Mouse (Mus musculus) CH12.LX (cell line): ENCODE data around the gene Zfyve28. TPM values are rescaled to one million over a fixed set of nuclear protein-coding genes. Genes with fewer than 3 reads are reported as not detected.

Source experiments
- DNase-seq: peaks from one replicate; pipeline ENCODE4 v3.0.0-alpha.2; 2013; ENCODE audit errors: extremely low read depth
- H3K27ac ChIP-seq: 2 replicates; pipeline ENCODE4 v1.5.1; 2012; ENCODE audit warnings: low read depth, mild to moderate bottlenecking, control low read depth, moderate library complexity; ENCODE audit not compliant: insufficient read depth
- H3K27me3 ChIP-seq: replicated peaks from 2 replicates; pipeline ENCODE3; 2012; ENCODE audit warnings: inconsistent platforms
- H3K36me3 ChIP-seq, 2 experiments: replicated peaks in 1 of 2; 2 replicates each; pipeline versions ENCODE3 to v1.6.1; 2012; ENCODE audit warnings: inconsistent platforms in 1 of 2, low read length in 1 of 2, mild to moderate bottlenecking in 1 of 2, mixed read lengths in 1 of 2, moderate library complexity in 1 of 2; ENCODE audit not compliant: control insufficient read depth in 1 of 2, insufficient read depth in 1 of 2
- H3K4me1 ChIP-seq, 2 experiments: 2 replicates each; pipeline ENCODE4 v1.6.1; 2012; ENCODE audit warnings: inconsistent platforms in 1 of 2, moderate library complexity in 1 of 2; ENCODE audit not compliant: insufficient read depth in 2 of 2, control insufficient read depth in 1 of 2
- H3K4me2 ChIP-seq: 2 replicates; pipeline ENCODE4 v1.6.1; 2012; ENCODE audit warnings: low read depth, mild to moderate bottlenecking, control low read depth; ENCODE audit not compliant: poor library complexity, insufficient read depth, severe bottlenecking
- H3K4me3 ChIP-seq, 3 experiments: fragments of 150-350 bp in 1 of 3; sonication (generic) in 1 of 3; replicated peaks in 1 of 3; 2 replicates each; pipeline versions ENCODE3 to v1.5.1; 2011 to 2012; ENCODE audit warnings: low read depth in 2 of 3, low read length in 2 of 3, mild to moderate bottlenecking in 2 of 3, moderate library complexity in 2 of 3, control low read depth in 1 of 3, improper control_type of control experiment in 1 of 3, inconsistent platforms in 1 of 3, mixed read lengths in 1 of 3; ENCODE audit not compliant: poor library complexity in 1 of 3
- H3K79me2 ChIP-seq: replicated peaks from 2 replicates; pipeline ENCODE4 v1.6.1; 2012; ENCODE audit warnings: mild to moderate bottlenecking, moderate library complexity; ENCODE audit not compliant: control insufficient read depth, poor library complexity, insufficient read depth, severe bottlenecking; ENCODE audit errors: extremely low read depth
- H3K9ac ChIP-seq: 2 replicates; pipeline ENCODE4 v1.6.1; 2012; ENCODE audit warnings: low read depth, mild to moderate bottlenecking, control low read depth, moderate library complexity; ENCODE audit not compliant: insufficient read depth
- H3K9me3 ChIP-seq: replicated peaks from 2 replicates; pipeline ENCODE3; 2012; ENCODE audit warnings: low read length, inconsistent platforms, mixed read lengths
- CTCF ChIP-seq, 2 experiments: IDR thresholded peaks in 1 of 2; conservative IDR thresholded peaks in 1 of 2; 2 replicates each; pipeline ENCODE4 v1.5.1; 2011 to 2012; ENCODE audit warnings: low read depth in 2 of 2, low read length in 2 of 2, improper control_type of control experiment in 1 of 2, inconsistent platforms in 1 of 2, mild to moderate bottlenecking in 1 of 2, moderate library complexity in 1 of 2
- E2F4 ChIP-seq: IDR thresholded peaks from 2 replicates; pipeline ENCODE4 v1.6.1; 2011; ENCODE audit warnings: low read depth, low read length, improper control_type of control experiment; ENCODE audit not compliant: insufficient replicate concordance
- ETS1 ChIP-seq: conservative IDR thresholded peaks from 2 replicates; pipeline ENCODE4 v1.6.1; 2012; ENCODE audit warnings: low read depth, mild to moderate bottlenecking, inconsistent platforms, low read length, improper control_type of control experiment, moderate library complexity
- GABPA ChIP-seq: IDR thresholded peaks from 2 replicates; pipeline ENCODE4 v1.6.1; 2012; ENCODE audit warnings: low read depth, low read length, improper control_type of control experiment, inconsistent platforms; ENCODE audit not compliant: insufficient replicate concordance
- HCFC1 ChIP-seq: IDR thresholded peaks from 2 replicates; pipeline ENCODE4 v1.6.1; 2012; ENCODE audit warnings: low read depth, mild to moderate bottlenecking, inconsistent platforms, low read length, improper control_type of control experiment
- IRF4 ChIP-seq: IDR thresholded peaks from 2 replicates; pipeline ENCODE4 v1.6.1; 2014; ENCODE audit warnings: low read depth, mild to moderate bottlenecking, inconsistent platforms, low read length, improper control_type of control experiment
- JUN ChIP-seq: IDR thresholded peaks from 2 replicates; pipeline ENCODE4 v1.6.1; 2011; ENCODE audit warnings: low read depth, mild to moderate bottlenecking, low read length, improper control_type of control experiment, moderate library complexity; ENCODE audit not compliant: insufficient read depth
- KAT2A ChIP-seq: IDR thresholded peaks from 2 replicates; pipeline ENCODE4 v1.6.1; 2012; ENCODE audit warnings: low read length, improper control_type of control experiment, inconsistent platforms; ENCODE audit not compliant: insufficient replicate concordance
- MAFK ChIP-seq: IDR thresholded peaks from 2 replicates; pipeline ENCODE4 v1.6.1; 2011; ENCODE audit warnings: low read length, improper control_type of control experiment; ENCODE audit not compliant: insufficient replicate concordance
- MAX ChIP-seq: IDR thresholded peaks from 2 replicates; pipeline ENCODE4 v1.6.1; 2011; ENCODE audit warnings: low read length, improper control_type of control experiment
- MEF2A ChIP-seq: IDR thresholded peaks from 2 replicates; pipeline ENCODE4 v1.6.1; 2014; ENCODE audit warnings: low read depth, mild to moderate bottlenecking, inconsistent platforms, low read length, improper control_type of control experiment, borderline replicate concordance
- MXI1 ChIP-seq: IDR thresholded peaks from 2 replicates; pipeline ENCODE4 v1.6.1; 2011; ENCODE audit warnings: mild to moderate bottlenecking, low read depth, low read length, improper control_type of control experiment
- NELFE ChIP-seq: IDR thresholded peaks from 2 replicates; pipeline ENCODE4 v1.6.1; 2011; ENCODE audit warnings: low read depth, low read length, improper control_type of control experiment
- POLR2A ChIP-seq: IDR thresholded peaks from 2 replicates; pipeline ENCODE4 v1.6.1; 2011; ENCODE audit warnings: low read depth, mild to moderate bottlenecking, improper control_type of control experiment, low read length
- RAD21 ChIP-seq: IDR thresholded peaks from 2 replicates; pipeline ENCODE4 v1.6.1; 2011; ENCODE audit warnings: low read depth, mild to moderate bottlenecking, low read length, improper control_type of control experiment, moderate library complexity
- RCOR1 ChIP-seq: conservative IDR thresholded peaks from 2 replicates; pipeline ENCODE4 v1.6.1; 2012; ENCODE audit warnings: low read depth, mild to moderate bottlenecking, inconsistent platforms, low read length, improper control_type of control experiment
- SIN3A ChIP-seq: IDR thresholded peaks from 2 replicates; pipeline ENCODE4 v1.6.1; 2012; ENCODE audit warnings: low read length, improper control_type of control experiment, inconsistent platforms
- SMC3 ChIP-seq: IDR thresholded peaks from 2 replicates; pipeline ENCODE4 v1.6.1; 2011; ENCODE audit warnings: low read depth, low read length, improper control_type of control experiment
- TBP ChIP-seq: conservative IDR thresholded peaks from 2 replicates; pipeline ENCODE4 v1.6.1; 2011; ENCODE audit warnings: low read depth, low read length, improper control_type of control experiment
- UBTF ChIP-seq: IDR thresholded peaks from 2 replicates; pipeline ENCODE4 v1.6.1; 2012; ENCODE audit warnings: low read depth, mild to moderate bottlenecking, inconsistent platforms, low read length, improper control_type of control experiment, moderate library complexity
- USF2 ChIP-seq: conservative IDR thresholded peaks from 2 replicates; pipeline ENCODE4 v1.6.1; 2011; ENCODE audit warnings: low read depth, low read length, improper control_type of control experiment
- ZC3H11A ChIP-seq: IDR thresholded peaks from 2 replicates; pipeline ENCODE4 v1.6.1; 2012; ENCODE audit warnings: low read depth, mild to moderate bottlenecking, inconsistent platforms, low read length, improper control_type of control experiment
- ZKSCAN1 ChIP-seq: IDR thresholded peaks from 2 replicates; pipeline ENCODE4 v1.6.1; 2012; ENCODE audit warnings: low read depth, inconsistent platforms, low read length, improper control_type of control experiment, borderline replicate concordance
- ZMIZ1 ChIP-seq: IDR thresholded peaks from 2 replicates; pipeline ENCODE4 v1.6.1; 2012; ENCODE audit warnings: low read depth, mild to moderate bottlenecking, inconsistent platforms, low read length, improper control_type of control experiment
- ZNF384 ChIP-seq: IDR thresholded peaks from 2 replicates; pipeline ENCODE4 v1.6.1; 2012; ENCODE audit warnings: low read depth, low read length, improper control_type of control experiment, inconsistent platforms
- dilution Hi-C: fragments of 300-500 bp; cut with MboI; formaldehyde crosslinking; loops from 2 replicates; pipeline ENCODE4 v1.14.3; 2020; ENCODE audit warnings: low sequenced_read_pairs; ENCODE audit not compliant: extremely low pct_unique_long_range_greater_than_20kb, extremely low pct_ligation_motif_present
- in situ Hi-C: fragments of 300-500 bp; cut with MboI; formaldehyde crosslinking; loops from 3 replicates; pipeline ENCODE4 v1.14.3; 2019; ENCODE audit warnings: low sequenced_read_pairs, low pct_ligation_motif_present, low pct_unique_long_range_greater_than_20kb, mixed read lengths
- polyA plus RNA-seq: library from polyadenylated mRNA; unstranded; fragments of >175 nt; gene quantifications from 2 replicates; pipeline ENCODE4 v1.2.1, GENCODE M21; 2012; ENCODE audit warnings: low read depth; ENCODE audit not compliant: insufficient read length
- total RNA-seq, 2 experiments: library from RNA; depleted of rRNA; stranded (reverse); fragments of 300-350 nt in 1 of 2; fragments of >200 nt in 1 of 2; gene quantifications; 2 replicates each; pipeline ENCODE4 v1.2.3; 2012 to 2014

The Zfyve28 gene
- total and polyA plus RNA-seq, 3 experiments = 1.7 to 2.8 (median 2.0) TPM

DNA sequence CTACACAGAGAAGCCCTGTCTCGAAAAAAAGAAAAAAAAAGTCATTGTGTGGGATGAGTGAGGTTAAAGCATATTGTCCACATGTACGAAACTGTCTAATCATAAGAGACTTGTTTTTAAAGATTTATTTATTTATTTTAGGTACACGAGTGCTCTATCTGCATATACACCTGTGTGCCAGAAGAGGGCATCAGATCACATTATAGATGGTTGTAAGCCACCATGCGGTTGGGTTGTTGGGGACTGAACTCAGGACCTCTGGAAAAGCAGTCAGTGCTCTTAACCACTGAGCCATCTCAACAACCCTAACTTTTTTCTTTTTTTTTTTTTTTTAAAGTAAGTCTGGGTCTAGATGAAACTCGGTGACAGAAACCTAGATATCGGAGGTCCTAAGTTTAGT is 5.1 kb upstream of the Zfyve28 start:
- no peak for DNase-seq
- peaks cover 3% of the 10 kb centered on the region for H3K9me3 ChIP-seq
- no peak overlapping the region for H3K4me2 ChIP-seq
- no peaks in the 10 kb centered on the region for H3K36me3 ChIP-seq
- no peak overlapping the region for H3K27ac ChIP-seq
- TF ChIP-seq SMC3 = peak; percentile 14; the same call in 1 of the 2 replicates
- no peak for TF ChIP-seq MAX
- peak; percentile 11 for TF ChIP-seq RAD21
- peak in 1 of 2 experiments; percentile 44; a peak in 2 of 4 replicates for TF ChIP-seq CTCF (conservative IDR thresholded peaks at IDR 0.05 in 1 of 2, IDR thresholded peaks at IDR 0.05 in 1 of 2; ENCODE audit: low read depth in 2 of 2, low read length in 2 of 2)
- TF ChIP-seq ZNF384 = no peak
- in situ Hi-C loops = no loop called here
- no peaks in the 10 kb centered on the region for H3K79me2 ChIP-seq
- no peaks in the 10 kb centered on the region for H3K4me1 ChIP-seq
- no peak overlapping the region for H3K9ac ChIP-seq
- H3K27me3 ChIP-seq = peaks cover 2% of the 10 kb centered on the region
- dilution Hi-C loops = no loop called here
- H3K4me3 ChIP-seq = no peak overlapping the region

DNA sequence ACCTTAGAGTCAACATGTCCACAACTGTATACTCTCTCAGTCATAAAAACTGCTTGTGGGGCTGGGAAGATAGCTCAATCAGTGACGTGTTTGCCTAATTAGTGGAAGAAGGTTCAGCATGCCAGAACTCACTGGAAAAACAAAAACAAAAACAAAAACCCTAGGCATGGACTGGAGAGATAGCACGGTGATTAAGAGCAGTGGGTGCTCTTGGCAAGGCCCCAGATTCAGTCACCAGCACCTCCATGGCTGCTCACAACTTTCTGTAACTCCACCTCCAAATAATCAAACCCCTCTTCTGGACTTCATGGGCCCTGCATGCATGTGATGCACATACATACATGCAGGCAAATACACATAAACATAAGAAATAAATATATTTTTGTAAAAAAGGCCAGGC is 1.0 kb upstream of the Zfyve28 start:
- dilution Hi-C loops (no loop called here), in situ Hi-C loops (no loop called here)

DNA sequence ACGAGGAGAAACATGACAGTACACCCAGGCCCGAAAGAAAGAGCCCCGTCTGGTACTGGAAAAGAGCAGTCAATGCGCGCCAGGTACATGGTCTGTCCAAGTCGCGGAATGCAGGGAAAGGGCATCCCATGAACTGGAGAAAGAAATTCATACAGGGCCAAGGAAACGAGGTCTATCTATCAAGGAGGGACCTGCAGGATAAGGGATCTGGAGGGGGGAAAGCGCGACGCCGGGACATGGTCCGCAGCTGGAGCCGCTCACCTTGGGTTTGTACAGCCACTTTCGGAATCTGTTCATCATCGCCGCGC is 457 bp downstream of the Zfyve28 start:
- H3K4me1 ChIP-seq = peaks cover 0 to 8% of the 10 kb centered on the region in 2 experiments; a peak in 3 of 4 replicates
- no peak overlapping the region for H3K4me3 ChIP-seq
- peaks cover 24% of the 10 kb centered on the region for H3K9me3 ChIP-seq
- H3K36me3 ChIP-seq = no peaks in the 10 kb centered on the region
- no peaks in the 10 kb centered on the region for H3K27me3 ChIP-seq
- H3K9ac ChIP-seq = no peak overlapping the region
- in situ Hi-C loops (no loop called here), dilution Hi-C loops (no loop called here)
- TF ChIP-seq ZMIZ1 (no peak), POLR2A (no peak), KAT2A (no peak), SIN3A (no peak), RCOR1 (no peak), GABPA (no peak), ZNF384 (no peak), ZC3H11A (no peak), IRF4 (no peak), TBP (no peak), SMC3 (no peak), MXI1 (no peak), HCFC1 (no peak), USF2 (no peak), E2F4 (no peak), JUN (no peak), ZKSCAN1 (no peak)
- DNase-seq = no peak
- H3K4me2 ChIP-seq = 0 out of 2 replicates have a peak overlapping the region, but pooled peaks have one; percentile 50
- H3K79me2 ChIP-seq = no peaks in the 10 kb centered on the region
- H3K27ac ChIP-seq = no peak overlapping the region

More for the DNA sequence above, 1.0 kb upstream of the Zfyve28 start:
- TF ChIP-seq MAFK (no peak), USF2 (no peak), MEF2A (no peak), NELFE (no peak), RCOR1 (no peak), CTCF (conservative IDR thresholded peaks at IDR 0.05 in 1 of 2, IDR thresholded peaks at IDR 0.05 in 1 of 2; ENCODE audit: low read depth in 2 of 2, low read length in 2 of 2) (no peak), ZNF384 (no peak), RAD21 (no peak), UBTF (no peak), ETS1 (no peak), ZKSCAN1 (no peak), SIN3A (no peak), ZC3H11A (no peak)
- no peak overlapping the region for H3K4me3 ChIP-seq
- H3K9me3 ChIP-seq = peaks cover 24% of the 10 kb centered on the region
- no peak overlapping the region for H3K4me2 ChIP-seq
- no peaks in the 10 kb centered on the region for H3K36me3 ChIP-seq
- DNase-seq = no peak
- no peak overlapping the region for H3K27ac ChIP-seq
- no peaks in the 10 kb centered on the region for H3K79me2 ChIP-seq
- H3K27me3 ChIP-seq = no peaks in the 10 kb centered on the region
- peaks cover 0 to 6% of the 10 kb centered on the region in 2 experiments; a peak in 3 of 4 replicates for H3K4me1 ChIP-seq
- no peak overlapping the region for H3K9ac ChIP-seq
